Mouse (Mus musculus) E14TG2a.4 (cell line): ENCODE data around the gene Tecta.

Source experiments
- CTCF ChIP-seq: conservative IDR thresholded peaks from 2 replicates; pipeline ENCODE4 v1.5.1; 2014; ENCODE audit warnings: low read length
- NANOG ChIP-seq: IDR thresholded peaks from 2 replicates; pipeline ENCODE4 v1.6.1; 2014; ENCODE audit warnings: borderline replicate concordance, low read length, mixed read lengths
- POU5F1 ChIP-seq: IDR thresholded peaks from 2 replicates; pipeline ENCODE4 v1.6.1; 2014; ENCODE audit warnings: low read length, borderline replicate concordance

GRCm38 (mm10) chr9:42382063-42382462 lies 17.7 kb downstream of the Tecta start:
- TF ChIP-seq CTCF (no peak), POU5F1 (no peak), NANOG (no peak)
